Mouse (Mus musculus) embryo, embryonic 11.5 days (tissue): Measurements from ENCODE around the gene Aes.

ENCODE experiments used
- DNase-seq: peaks from one replicate; pipeline ENCODE4 v3.0.0-alpha.2; 2012; ENCODE audit warnings: low read depth, low spot score

The Aes gene

GRCm38 (mm10) chr10:81559163-81559626 lies at the start of gene Aes:
Aes (plus strand) TSS chr10:81559488.
- DNase-seq: no peak

GRCm38 (mm10) chr10:81510246-81510810 lies 49.0 kb upstream of the Aes start:
- DNase-seq: no peak

- DNase-seq: no peak
These were observed 45.5 kb upstream of the Aes start for GRCm38 (mm10) chr10:81513798-81514197.

- DNase-seq: no peak
These were observed 42.1 kb upstream of the Aes start for GRCm38 (mm10) chr10:81517227-81517626.

GRCm38 (mm10) chr10:81518546-81518945 lies 40.7 kb upstream of the Aes start:
- DNase-seq: peak; percentile 49

GRCm38 (mm10) chr10:81519227-81519977 lies 39.9 kb upstream of the Aes start:
- no peak for DNase-seq

DNA sequence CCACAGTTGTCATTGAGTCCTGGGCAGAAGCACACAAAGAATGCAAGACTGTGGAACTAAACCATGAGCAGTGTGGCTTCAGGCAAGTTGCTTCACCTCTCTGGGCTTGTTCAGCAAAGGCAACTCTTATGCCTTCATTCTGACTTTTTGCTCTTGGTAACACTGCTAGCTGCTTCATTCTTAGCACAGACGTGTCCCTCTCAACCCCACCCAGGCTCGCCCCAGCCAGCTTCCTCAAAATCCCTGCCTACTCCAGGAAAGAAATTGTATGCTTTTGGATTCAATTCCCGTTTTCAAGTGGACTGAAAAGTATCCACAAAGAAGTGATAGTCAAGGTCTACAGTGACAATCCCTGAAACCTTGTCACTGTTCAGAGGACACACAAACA lies 39.3 kb upstream of the Aes start:
- DNase-seq: no peak

GRCm38 (mm10) chr10:81523142-81523541 lies 36.1 kb upstream of the Aes start:
- DNase-seq: no peak

- DNase-seq: no peak
These were observed 35.7 kb upstream of the Aes start for GRCm38 (mm10) chr10:81523570-81523969.

GRCm38 (mm10) chr10:81524051-81524605 lies 35.2 kb upstream of the Aes start, which contains the start of gene Gna15:
Gna15 (minus strand) TSS chr10:81524225.
- no peak for DNase-seq

- no peak for DNase-seq
These were observed 34.1 kb upstream of the Aes start for GRCm38 (mm10) chr10:81525017-81525694.

DNA sequence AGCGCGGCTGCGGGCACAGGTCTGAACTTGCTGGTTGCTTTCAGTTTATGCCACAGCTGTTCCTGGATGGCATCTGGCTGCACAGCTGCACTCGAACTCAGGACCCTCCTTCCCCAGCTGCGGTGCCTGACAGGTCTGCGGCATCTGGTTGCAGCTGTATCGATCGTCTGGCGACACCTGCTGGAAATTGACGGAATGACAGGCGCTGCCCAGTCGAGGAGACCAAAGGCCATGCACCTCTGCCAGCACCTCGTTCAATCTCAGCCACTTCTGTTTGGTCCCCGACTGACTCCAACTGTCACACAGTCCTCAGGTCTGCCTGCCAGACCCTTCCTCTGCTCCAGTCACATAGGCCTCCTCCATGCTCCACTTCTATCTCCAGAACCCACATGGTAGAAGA lies 32.5 kb upstream of the Aes start:
- peak; percentile 39 for DNase-seq

GRCm38 (mm10) chr10:81534826-81535225 lies 24.5 kb upstream of the Aes start:
- no peak for DNase-seq

GRCm38 (mm10) chr10:81536734-81537133 lies 22.6 kb upstream of the Aes start:
- no peak for DNase-seq

GRCm38 (mm10) chr10:81537429-81537828 lies 21.9 kb upstream of the Aes start:
- no peak for DNase-seq

- DNase-seq: no peak
These were observed 20.8 kb upstream of the Aes start for GRCm38 (mm10) chr10:81538321-81539048.

DNA sequence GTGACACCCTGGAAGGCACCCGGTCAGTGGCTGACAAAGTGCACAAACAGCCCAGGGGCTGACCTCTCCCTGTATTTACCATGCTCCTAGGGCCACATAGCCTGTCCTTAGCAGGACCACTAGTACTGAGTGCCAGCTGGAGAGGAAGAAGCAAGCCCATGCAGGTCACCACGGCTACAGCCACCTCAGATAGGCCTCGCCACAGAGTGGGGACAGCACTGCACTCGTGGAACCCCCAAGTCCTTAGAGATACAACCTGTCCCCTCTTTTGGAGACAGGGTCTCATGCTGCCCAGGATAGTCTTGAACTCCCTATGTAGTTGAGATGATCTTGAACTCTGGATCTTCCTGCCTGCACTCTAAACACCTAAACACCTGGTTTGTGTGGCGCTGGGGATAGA lies 17.9 kb upstream of the Aes start:
- DNase-seq: no peak

DNA sequence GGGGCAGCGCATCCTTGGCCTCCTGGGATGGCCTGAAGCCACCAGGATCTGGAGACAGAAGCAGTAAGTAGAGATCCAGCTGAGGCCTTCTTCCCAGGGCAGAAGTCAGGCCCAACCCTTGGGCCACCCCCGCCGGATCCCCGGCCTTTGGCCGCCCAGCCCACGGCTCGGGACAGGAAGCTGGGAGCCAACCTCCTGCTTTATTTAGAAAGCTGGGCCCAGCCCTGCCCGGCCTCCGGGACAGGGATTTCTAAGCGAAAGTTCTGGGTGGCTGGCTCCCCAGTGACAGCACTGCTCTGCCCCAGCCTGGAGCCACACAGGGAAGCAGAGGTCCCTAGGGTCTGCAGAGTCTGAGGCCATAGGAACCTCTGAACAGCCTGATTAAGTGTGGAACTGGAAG lies 17.5 kb upstream of the Aes start:
- DNase-seq: no peak

GRCm38 (mm10) chr10:81542727-81543460 lies 16.4 kb upstream of the Aes start:
- DNase-seq: no peak

DNA sequence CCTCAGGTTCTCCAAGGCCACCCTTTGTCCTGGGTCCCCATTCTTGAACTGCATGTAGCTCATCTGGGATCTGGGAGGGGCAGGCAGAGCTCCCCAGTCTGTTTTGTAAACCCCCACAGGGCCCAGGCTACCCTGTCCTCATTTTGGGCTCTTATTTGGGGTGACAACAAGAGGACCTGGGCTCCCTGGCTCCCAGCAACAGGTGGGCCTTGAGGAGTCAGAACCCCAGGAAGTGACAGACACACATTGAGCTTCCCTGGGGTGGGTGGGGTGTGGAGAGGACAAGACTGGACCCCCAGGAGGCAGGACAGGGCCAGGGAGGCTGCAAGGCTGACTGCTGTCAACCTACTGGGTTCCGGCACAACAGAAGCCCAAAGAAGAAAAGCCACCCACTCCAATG lies 15.7 kb upstream of the Aes start:
- DNase-seq: no peak
